Mouse (Mus musculus) heart, embryonic 15.5 days (tissue): Measurements from ENCODE around the gene Pigu. TPM values are rescaled to one million over a fixed set of nuclear protein-coding genes. Genes with fewer than 3 reads are reported as not detected.

ENCODE experiments used
- ATAC-seq: fragments of 200-750 bp; cut with Nextera tagmentation; replicated peaks from 2 replicates; pipeline ENCODE4 v1.8.0; 2017; ENCODE audit warnings: low read depth, moderate TSS enrichment; ENCODE audit not compliant: insufficient number of reproducible peaks, insufficient read depth, low FRiP score
- H3K27ac ChIP-seq: fragments of 300-500 bp; sonication (generic); 2 replicates; pipeline ENCODE4 v1.5.1; 2015; ENCODE audit warnings: mild to moderate bottlenecking, inconsistent platforms
- H3K27me3 ChIP-seq: fragments of 300-500 bp; sonication (generic); 2 replicates; pipeline ENCODE4 v1.6.1; 2015; ENCODE audit warnings: inconsistent platforms
- H3K36me3 ChIP-seq: fragments of 300-500 bp; sonication (generic); 2 replicates; pipeline ENCODE4 v1.6.1; 2015; ENCODE audit warnings: mild to moderate bottlenecking, inconsistent platforms
- H3K4me1 ChIP-seq: fragments of 300-500 bp; sonication (generic); replicated peaks from 2 replicates; pipeline ENCODE4 v1.6.1; 2015; ENCODE audit warnings: inconsistent platforms
- H3K4me2 ChIP-seq: fragments of 300-500 bp; sonication (generic); 2 replicates; pipeline ENCODE4 v1.6.1; 2015; ENCODE audit warnings: inconsistent platforms, mild to moderate bottlenecking, moderate library complexity
- H3K4me3 ChIP-seq: fragments of 300-500 bp; sonication (generic); 2 replicates; pipeline ENCODE4 v1.5.1; 2015; ENCODE audit warnings: mild to moderate bottlenecking, inconsistent platforms
- H3K9ac ChIP-seq: fragments of 300-500 bp; sonication (generic); 2 replicates; pipeline ENCODE4 v1.6.1; 2015; ENCODE audit warnings: mild to moderate bottlenecking, inconsistent platforms
- H3K9me3 ChIP-seq: fragments of 300-500 bp; sonication (generic); replicated peaks from 2 replicates; pipeline ENCODE4 v1.6.1; 2016; ENCODE audit warnings: inconsistent platforms
- WGBS: fragments of 180-500 bp; shearing (Covaris S2); methylation state at CpG from one replicate; pipeline ENCODE4 v1.1.7; 2015; ENCODE audit warnings: mixed read lengths; 5-methylcytosine and 5-hydroxymethylcytosine counted together
- polyA plus RNA-seq: library from polyadenylated mRNA; unstranded; fragments of >200 nt; fragmentation: Nextera tagmentation; extraction: Ambion mirVana; gene quantifications from 2 replicates; pipeline ENCODE4 v1.2.1, GENCODE M21; 2015

Pigu gene
- polyA plus RNA-seq, 1 experiment from 2014 or later = 45.4 TPM

DNA sequence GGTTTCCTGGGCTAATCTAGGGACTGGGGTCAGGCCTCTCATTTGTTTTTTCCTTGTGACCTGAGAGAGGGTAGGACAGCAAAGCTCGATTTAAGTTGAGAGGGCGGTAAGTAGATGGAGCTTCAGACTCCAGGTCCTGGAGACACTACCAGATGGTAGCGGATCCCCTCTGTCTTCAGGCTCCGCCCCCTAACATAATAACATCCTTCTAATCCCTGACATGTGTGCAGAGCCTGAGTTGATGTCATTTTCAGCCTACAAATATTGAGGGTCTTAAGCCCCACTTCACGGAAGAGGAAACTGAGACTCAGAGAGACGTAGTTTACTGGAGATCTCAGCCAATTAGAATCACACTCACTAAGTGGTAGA is 25.1 kb upstream of the Pigu start:
- Histone ChIP-seq H3K27ac (peak overlapping the region; percentile 98), H3K9me3 (no peaks in the 10 kb centered on the region), H3K4me2 (peak overlapping the region; percentile 83), H3K36me3 (peaks cover 23% of the 10 kb centered on the region), H3K27me3 (peaks cover 5% of the 10 kb centered on the region; the same call in 1 of the 2 replicates), H3K4me3 (peak overlapping the region; percentile 75), H3K4me1 (peaks cover 47% of the 10 kb centered on the region), H3K9ac (peak overlapping the region; percentile 89)
- peak; percentile 11 for ATAC-seq
- WGBS = 16% methylated on average over 6 of the region's 6 CpGs

DNA sequence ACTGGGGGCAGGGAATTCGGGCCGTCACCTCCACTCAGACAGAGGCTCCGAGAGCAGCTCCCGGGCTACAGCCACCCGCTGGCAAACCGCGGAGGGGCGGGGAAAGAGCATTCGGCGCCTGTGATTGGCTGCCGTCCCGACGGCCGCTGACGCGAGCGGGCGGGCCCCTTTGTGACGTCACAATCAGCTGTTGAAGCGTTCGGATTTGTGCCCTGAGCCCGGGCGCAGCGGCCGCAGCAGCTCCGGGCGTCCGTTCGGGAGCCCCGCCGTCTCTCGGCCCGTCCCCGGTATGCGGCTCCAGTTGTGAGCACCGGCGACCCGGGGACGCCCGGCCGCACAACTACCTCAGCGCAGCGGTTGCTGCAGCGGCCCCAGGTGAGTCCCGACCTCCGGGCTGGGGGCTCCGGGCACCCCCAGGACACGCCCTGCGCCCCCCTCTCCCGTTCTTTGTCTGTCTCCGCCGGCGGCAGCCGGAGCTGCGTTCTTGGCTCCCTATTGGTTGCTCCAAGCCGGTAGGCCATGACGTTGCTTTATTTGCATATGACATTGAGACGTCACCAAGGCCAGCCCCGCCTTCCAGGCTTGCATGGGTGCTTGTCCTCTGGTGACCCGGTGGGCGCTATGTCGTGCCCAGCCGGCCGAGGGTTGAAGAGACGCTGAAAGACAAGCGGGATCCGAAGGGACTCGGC is 24.6 kb upstream of the Pigu start:
- peaks cover 5% of the 10 kb centered on the region; the same call in 1 of the 2 replicates for H3K27me3 ChIP-seq
- peak; percentile 92 for ATAC-seq
- H3K9me3 ChIP-seq = no peaks in the 10 kb centered on the region
- H3K4me1 ChIP-seq = peaks cover 45% of the 10 kb centered on the region
- H3K4me2 ChIP-seq = peak overlapping the region; percentile 83
- peak overlapping the region; percentile 75 for H3K4me3 ChIP-seq
- WGBS = under 1% methylated on average over 68 of the region's 68 CpGs
- peaks cover 18% of the 10 kb centered on the region for H3K36me3 ChIP-seq
- peak overlapping the region; percentile 98 for H3K27ac ChIP-seq
- H3K9ac ChIP-seq = peak overlapping the region; percentile 89

DNA sequence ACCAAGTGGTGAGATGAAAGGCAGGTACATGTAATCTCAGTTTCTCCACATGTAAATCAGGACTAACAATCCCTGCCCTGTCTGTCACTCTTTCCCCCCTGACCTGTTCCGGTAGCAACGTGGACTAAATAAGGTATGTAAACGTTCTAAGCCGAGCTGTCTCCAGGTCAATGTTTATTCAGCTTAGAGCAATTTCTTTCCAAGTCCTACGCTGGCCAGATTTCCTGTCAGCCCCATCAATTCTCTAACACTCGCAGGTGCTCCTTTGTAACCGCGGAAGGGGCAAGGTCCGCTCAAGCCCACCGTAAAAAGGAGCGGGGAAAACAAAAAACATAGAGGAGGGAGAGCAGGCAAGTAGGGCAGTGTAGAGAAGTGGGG is 23.8 kb upstream of the Pigu start:
- Histone ChIP-seq H3K36me3 (peaks cover 11% of the 10 kb centered on the region), H3K4me1 (peaks cover 38% of the 10 kb centered on the region), H3K4me2 (peak overlapping the region; percentile 83), H3K9me3 (no peaks in the 10 kb centered on the region), H3K27ac (peak overlapping the region; percentile 98), H3K9ac (peak overlapping the region; percentile 89), H3K27me3 (peaks cover 5% of the 10 kb centered on the region; the same call in 1 of the 2 replicates), H3K4me3 (peak overlapping the region; percentile 75)
- no peak for ATAC-seq
- WGBS = 3% methylated on average over 11 of the region's 11 CpGs

DNA sequence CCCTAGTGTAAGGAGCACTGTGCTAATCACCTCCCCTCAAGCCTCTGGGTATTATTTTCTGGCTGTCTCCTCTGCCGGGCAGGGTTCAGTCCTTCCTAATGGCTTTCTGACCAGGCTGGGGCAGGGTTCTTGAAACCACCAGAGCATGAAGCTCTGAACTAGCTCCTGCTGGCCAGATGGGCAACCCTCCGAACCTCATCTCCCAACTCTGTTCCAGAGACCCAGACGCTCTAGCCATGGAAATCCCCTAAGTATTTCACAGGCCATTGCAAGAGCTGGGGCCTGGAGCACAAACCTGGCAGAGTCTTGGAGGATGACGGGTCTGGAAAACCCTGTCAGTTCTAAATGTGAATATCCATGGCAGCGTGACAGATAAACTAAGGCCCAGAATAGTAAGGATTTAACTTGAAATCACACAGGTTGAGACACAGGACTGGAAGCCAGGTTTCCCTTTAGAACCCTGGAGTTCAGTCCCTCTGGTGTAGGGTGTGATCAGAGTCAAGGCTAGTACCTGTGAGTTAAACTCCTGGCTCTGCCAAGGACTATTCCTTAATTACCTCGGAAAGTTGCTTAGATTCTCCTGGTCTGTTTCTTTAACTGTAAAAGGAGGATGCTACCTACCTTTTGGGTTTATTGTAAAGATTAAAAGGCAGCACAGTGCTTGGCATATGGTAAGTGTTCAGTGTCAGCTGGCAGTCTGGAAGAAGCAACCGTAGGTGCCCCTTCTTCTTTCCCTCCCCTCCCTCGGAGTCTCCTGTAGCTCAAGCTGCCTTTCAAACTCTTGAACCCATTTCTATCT is 23.2 kb upstream of the Pigu start, which contains the start of gene Trp53inp2:
TSS of gene Trp53inp2 (plus strand) at position 799 of the 799 bp plus-strand sequence.
- H3K27me3 ChIP-seq = peaks cover 5% of the 10 kb centered on the region; the same call in 1 of the 2 replicates
- peak within 1 kb of the TSS; percentile 89 for H3K9ac ChIP-seq
- peaks cover 5% of the 10 kb centered on the region; the same call in 1 of the 2 replicates for H3K36me3 ChIP-seq
- peak within 1 kb of the TSS; percentile 83 for H3K4me2 ChIP-seq
- H3K9me3 ChIP-seq = no peaks in the 10 kb centered on the region
- peak within 1 kb of the TSS; percentile 98 for H3K27ac ChIP-seq
- no peak for ATAC-seq
- peaks cover 32% of the 10 kb centered on the region for H3K4me1 ChIP-seq
- peak within 1 kb of the TSS; percentile 75 for H3K4me3 ChIP-seq
- WGBS = 57% methylated on average over 8 of the region's 8 CpGs

DNA sequence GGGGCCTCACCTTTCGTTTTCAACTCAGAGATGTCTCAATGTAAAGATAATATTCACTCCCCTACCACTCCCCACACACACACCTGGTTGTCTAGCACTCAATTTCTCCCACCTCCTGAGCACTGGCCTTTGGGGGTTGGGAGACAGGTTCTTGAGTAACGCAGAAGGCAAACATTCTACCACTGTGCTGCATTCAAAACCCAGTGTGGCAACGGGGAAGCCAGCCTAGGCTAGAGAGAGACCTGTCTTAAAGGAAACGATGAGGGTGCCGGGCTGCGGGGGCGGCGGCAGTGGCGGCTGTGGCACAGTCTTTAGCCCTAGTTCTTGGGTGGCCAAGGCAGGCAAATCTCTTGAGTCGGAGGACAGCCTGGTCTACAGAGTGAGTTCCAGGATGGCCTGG is 19.0 kb upstream of the Pigu start:
- 75% methylated on average over 10 of the region's 10 CpGs for WGBS
- Histone ChIP-seq H3K36me3 (no peaks in the 10 kb centered on the region), H3K9me3 (no peaks in the 10 kb centered on the region), H3K27me3 (peaks cover 5% of the 10 kb centered on the region; the same call in 1 of the 2 replicates), H3K4me2 (no peak overlapping the region), H3K9ac (no peak overlapping the region), H3K4me3 (no peak overlapping the region), H3K27ac (no peak overlapping the region), H3K4me1 (peaks cover 12% of the 10 kb centered on the region)
- no peak for ATAC-seq

DNA sequence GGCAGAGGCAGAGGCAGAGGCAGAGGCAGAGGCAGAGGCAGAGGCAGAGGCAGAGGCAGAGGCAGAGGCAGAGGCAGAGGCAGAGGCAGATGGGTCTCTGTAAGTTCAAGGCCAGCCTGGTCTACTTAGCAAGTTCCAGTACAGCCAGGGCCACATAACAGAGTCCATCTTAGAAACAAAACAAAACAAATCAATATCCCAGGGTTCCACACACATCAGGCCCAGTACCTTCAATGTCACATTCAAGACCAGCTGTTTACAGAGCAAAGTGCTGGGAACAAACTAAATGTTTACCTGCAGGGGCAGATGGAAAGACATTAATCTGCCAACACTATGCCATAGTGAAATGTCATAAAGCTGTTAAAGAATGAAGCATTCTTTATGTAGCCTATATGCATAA is 17.3 kb upstream of the Pigu start:
- no peak for ATAC-seq
- no peak overlapping the region for H3K9ac ChIP-seq
- H3K27me3 ChIP-seq = no peaks in the 10 kb centered on the region
- peaks cover 19% of the 10 kb centered on the region for H3K4me1 ChIP-seq
- no peaks in the 10 kb centered on the region for H3K36me3 ChIP-seq
- H3K9me3 ChIP-seq = no peaks in the 10 kb centered on the region
- no peak overlapping the region for H3K4me2 ChIP-seq
- H3K27ac ChIP-seq = no peak overlapping the region
- no peak overlapping the region for H3K4me3 ChIP-seq

DNA sequence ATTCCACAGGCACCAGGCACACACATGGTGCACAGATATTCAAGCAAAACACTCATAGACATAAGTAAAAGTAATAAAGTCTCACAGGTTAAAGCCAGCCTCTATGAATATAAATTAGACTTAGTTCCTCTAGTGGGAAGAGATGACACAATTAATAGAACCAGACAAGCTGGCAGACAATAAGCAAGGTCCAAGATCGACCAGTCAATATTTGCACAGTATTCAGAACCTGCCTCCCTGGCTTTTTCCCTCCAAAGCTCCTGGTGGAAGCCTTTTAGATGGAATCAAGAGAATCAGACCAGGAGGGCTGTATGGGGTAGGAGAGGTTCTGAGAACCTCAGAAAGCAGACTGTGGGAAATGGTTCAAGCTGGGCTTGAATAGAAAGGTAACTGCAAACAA is 16.7 kb upstream of the Pigu start:
- H3K9ac ChIP-seq = no peak overlapping the region
- ATAC-seq = no peak
- H3K36me3 ChIP-seq = no peaks in the 10 kb centered on the region
- no peak overlapping the region for H3K4me2 ChIP-seq
- no peak overlapping the region for H3K27ac ChIP-seq
- no peaks in the 10 kb centered on the region for H3K9me3 ChIP-seq
- H3K4me3 ChIP-seq = no peak overlapping the region
- peaks cover 25% of the 10 kb centered on the region for H3K4me1 ChIP-seq
- WGBS = 79% methylated on average over 1 of the region's 1 CpGs
- H3K27me3 ChIP-seq = no peaks in the 10 kb centered on the region

DNA sequence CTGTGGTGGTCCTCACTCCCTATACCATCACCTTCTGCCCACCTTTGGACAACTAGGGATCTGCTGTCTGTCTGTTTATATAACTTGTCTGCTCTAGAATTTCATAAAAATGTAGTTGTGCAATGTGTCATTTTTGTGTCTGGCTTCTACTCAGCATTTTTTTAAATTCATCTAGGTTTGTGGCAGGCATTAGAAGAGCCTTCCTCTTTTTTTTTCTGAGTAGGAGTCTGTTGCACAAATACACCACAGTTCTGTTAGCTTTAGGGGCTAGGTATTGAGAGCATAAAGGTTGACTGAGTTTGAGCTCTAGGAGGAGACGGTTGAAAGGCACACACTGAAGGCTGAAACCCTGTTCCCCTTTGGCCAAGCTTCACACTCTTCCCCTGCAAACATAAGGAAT is 16.1 kb upstream of the Pigu start:
- 72% methylated on average over 1 of the region's 1 CpGs for WGBS
- H3K27ac ChIP-seq = peak overlapping the region; percentile 78; the same call in 1 of the 2 replicates
- H3K4me2 ChIP-seq = no peak overlapping the region

DNA sequence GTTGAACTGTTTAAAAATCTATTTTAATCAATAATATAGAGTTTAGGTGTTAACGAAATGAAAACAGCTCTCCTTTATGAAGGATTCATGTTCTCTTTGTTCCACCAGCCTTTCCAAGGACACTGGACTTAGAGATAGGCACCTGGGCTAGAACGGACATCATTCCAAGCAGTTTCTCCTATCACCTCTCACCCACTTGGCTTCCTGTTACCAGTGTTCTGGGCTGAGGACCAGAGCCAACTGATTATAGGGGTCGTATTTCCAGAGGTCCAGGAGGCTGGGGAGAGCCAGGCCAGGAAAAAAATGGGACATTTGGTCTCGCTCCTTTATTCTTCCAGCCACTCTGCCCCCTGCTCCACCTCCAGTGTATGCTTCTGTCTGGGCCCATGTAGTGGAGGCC is 15.2 kb upstream of the Pigu start:
- ATAC-seq = peak; percentile 39; the same call in 1 of the 2 replicates
- no peak overlapping the region for H3K4me3 ChIP-seq
- no peaks in the 10 kb centered on the region for H3K9me3 ChIP-seq
- peak overlapping the region; percentile 16; the same call in 1 of the 2 replicates for H3K4me2 ChIP-seq
- no peak overlapping the region for H3K9ac ChIP-seq
- peaks cover 25% of the 10 kb centered on the region for H3K4me1 ChIP-seq
- no peaks in the 10 kb centered on the region for H3K27me3 ChIP-seq
- H3K36me3 ChIP-seq = no peaks in the 10 kb centered on the region
- peak overlapping the region; percentile 78 for H3K27ac ChIP-seq
- WGBS = 25% methylated on average over 4 of the region's 4 CpGs

More for the DNA sequence above, 16.1 kb upstream of the Pigu start:
- Histone ChIP-seq H3K9me3 (no peaks in the 10 kb centered on the region), H3K4me1 (peaks cover 25% of the 10 kb centered on the region), H3K36me3 (no peaks in the 10 kb centered on the region), H3K4me3 (no peak overlapping the region), H3K27me3 (no peaks in the 10 kb centered on the region), H3K9ac (no peak overlapping the region)
- no peak for ATAC-seq

DNA sequence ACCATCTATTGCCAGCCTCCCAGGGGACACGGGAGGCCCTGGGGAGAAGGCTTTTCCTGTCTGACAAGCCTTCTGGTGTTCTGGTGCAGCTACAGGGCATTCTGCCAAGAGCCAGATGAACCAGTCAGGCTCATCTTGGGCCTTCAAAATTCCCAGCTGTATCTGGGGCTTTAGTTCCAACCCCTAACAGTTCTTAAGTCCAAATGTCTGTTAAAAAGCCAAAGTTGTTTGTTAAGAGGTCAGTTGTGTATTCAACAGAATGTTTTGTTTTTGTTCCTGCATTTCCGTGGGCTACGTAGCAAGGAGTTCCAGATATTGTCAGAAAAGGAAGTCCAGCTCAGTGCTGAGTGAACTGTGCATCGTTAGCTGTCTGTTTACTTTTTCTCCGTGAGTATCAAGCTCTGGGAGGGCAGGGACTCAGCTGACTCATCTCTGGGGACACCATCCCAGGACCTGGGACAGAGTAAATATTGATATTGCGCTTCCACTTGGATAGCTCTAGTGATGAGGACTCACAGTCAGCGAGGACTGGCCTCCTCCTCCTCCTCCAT is 12.2 kb upstream of the Pigu start:
- H3K36me3 ChIP-seq = no peaks in the 10 kb centered on the region
- H3K9me3 ChIP-seq = no peaks in the 10 kb centered on the region
- H3K27ac ChIP-seq = peak overlapping the region; percentile 79
- no peak overlapping the region for H3K4me2 ChIP-seq
- H3K4me1 ChIP-seq = peaks cover 25% of the 10 kb centered on the region
- H3K27me3 ChIP-seq = no peaks in the 10 kb centered on the region
- peak; percentile 57; the same call in 1 of the 2 replicates for ATAC-seq
- no peak overlapping the region for H3K4me3 ChIP-seq
- 41% methylated on average over 7 of the region's 7 CpGs for WGBS
- no peak overlapping the region; the same call in 1 of the 2 replicates for H3K9ac ChIP-seq

DNA sequence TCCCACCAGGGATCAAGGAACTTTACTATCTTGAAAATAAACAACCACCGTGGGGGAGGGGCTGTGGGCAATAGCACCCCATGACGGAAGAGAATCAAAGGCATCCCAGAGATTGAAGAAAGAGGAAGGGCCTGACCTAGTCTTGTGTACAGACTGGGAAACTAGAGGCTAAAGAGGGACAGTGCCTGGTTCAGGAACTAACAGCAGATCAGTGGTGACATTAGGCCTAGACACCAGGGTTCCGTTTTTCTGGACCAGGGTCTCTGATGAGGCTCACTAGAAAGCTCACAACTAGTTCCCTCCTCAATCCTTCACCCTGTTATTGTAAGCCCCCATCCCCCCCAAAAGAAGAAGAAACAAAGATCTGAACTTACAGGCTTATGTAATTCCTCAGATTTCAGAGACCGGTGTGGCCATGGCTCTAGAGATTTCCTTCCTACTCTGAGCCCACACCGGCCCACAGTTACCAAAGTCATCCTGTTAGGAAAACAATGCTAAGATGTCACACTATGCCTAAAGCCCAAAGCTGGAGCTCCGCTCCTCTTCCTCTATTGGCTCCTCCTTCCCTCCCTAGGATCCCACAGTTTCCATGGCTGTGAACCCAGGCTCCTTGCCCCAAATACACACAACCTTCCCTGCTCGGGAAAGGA is 10.5 kb upstream of the Pigu start:
- no peak overlapping the region for H3K9ac ChIP-seq
- no peaks in the 10 kb centered on the region for H3K36me3 ChIP-seq
- no peaks in the 10 kb centered on the region for H3K9me3 ChIP-seq
- no peak overlapping the region for H3K4me3 ChIP-seq
- H3K4me2 ChIP-seq = no peak overlapping the region
- H3K4me1 ChIP-seq = peaks cover 23% of the 10 kb centered on the region
- H3K27ac ChIP-seq = no peak overlapping the region
- no peaks in the 10 kb centered on the region for H3K27me3 ChIP-seq
- WGBS = 77% methylated on average over 7 of the region's 7 CpGs
- ATAC-seq = no peak
